Mouse (Mus musculus) brain, embryonic 14.5 days (tissue): Measurements from ENCODE around the gene Arhgef10l.

Experiments used
- CTCF ChIP-seq: fragments of 200-500 bp; IDR thresholded peaks from 2 replicates; pipeline ENCODE4 v1.5.1; 2012; ENCODE audit warnings: inconsistent platforms, mild to moderate bottlenecking, moderate library complexity, borderline replicate concordance; ENCODE audit not compliant: insufficient read depth, insufficient read length; ENCODE audit errors: extremely low read depth
- POLR2A ChIP-seq: fragments of 200-500 bp; IDR thresholded peaks from 2 replicates; pipeline ENCODE4 v1.6.1; 2012; ENCODE audit warnings: mild to moderate bottlenecking, inconsistent platforms, borderline replicate concordance; ENCODE audit not compliant: poor library complexity, insufficient read depth, insufficient read length, severe bottlenecking; ENCODE audit errors: extremely low read depth

DNA sequence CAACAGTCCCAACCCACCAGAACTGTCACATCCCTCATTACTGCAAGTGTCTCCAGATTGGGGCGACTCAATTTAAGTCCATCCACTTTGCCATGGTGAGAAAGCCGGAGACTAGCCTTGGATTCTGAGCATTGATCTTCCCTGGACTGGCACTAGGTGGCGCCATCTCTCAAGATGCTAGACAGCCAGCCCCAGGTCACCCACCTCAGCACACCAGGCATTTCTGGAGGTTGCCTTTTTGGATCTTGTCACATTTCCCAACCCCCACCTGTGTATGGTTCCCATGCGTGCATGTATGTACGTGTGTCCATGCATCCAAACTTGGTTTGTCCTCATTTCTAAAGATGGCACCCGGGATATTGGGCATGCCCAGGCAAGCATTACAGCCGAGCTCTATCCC lies 110.5 kb downstream of the Arhgef10l start:
- peak; percentile 82 for TF ChIP-seq CTCF
- TF ChIP-seq POLR2A: no peak
